Mouse (Mus musculus) bone marrow, adult 2 months (tissue): ENCODE results near the gene Folr1.

ENCODE experiments used
- CTCF ChIP-seq: fragments of 200-500 bp; IDR thresholded peaks from 2 replicates; pipeline ENCODE4 v1.5.1; 2011; ENCODE audit warnings: low read length, control low read depth; ENCODE audit not compliant: control insufficient read depth, insufficient read depth
- POLR2A ChIP-seq: fragments of 200-500 bp; IDR thresholded peaks from 2 replicates; pipeline ENCODE4 v1.6.1; 2011; ENCODE audit warnings: low read depth, mild to moderate bottlenecking, control low read depth, low read length, borderline replicate concordance; ENCODE audit not compliant: control insufficient read depth

GRCm38 (mm10) chr7:101908367-101908766, 37.8 kb upstream of the Folr1 start:
- TF ChIP-seq POLR2A (no peak), CTCF (no peak)
